Mouse (Mus musculus) stomach, embryonic 15.5 days (tissue): ENCODE measurements around the gene Ntsr1. TPM values are rescaled to one million over a fixed set of nuclear protein-coding genes. Genes with fewer than 3 reads are reported as not detected.

Source experiments
- ATAC-seq: fragments of 200-750 bp; cut with Nextera tagmentation; 2 replicates; pipeline ENCODE4 v1.8.0; 2017; ENCODE audit warnings: low read depth, moderate number of reproducible peaks, moderate TSS enrichment; ENCODE audit not compliant: insufficient read depth, low FRiP score
- H3K27ac ChIP-seq: fragments of 300-500 bp; sonication (generic); 2 replicates; pipeline ENCODE4 v1.5.1; 2015; ENCODE audit warnings: mild to moderate bottlenecking, inconsistent platforms
- H3K27me3 ChIP-seq: fragments of 300-500 bp; sonication (generic); replicated peaks from 2 replicates; pipeline ENCODE4 v1.6.1; 2015; ENCODE audit warnings: inconsistent platforms
- H3K36me3 ChIP-seq: fragments of 300-500 bp; sonication (generic); 2 replicates; pipeline ENCODE4 v1.6.1; 2015; ENCODE audit warnings: inconsistent platforms
- H3K4me1 ChIP-seq: fragments of 300-500 bp; sonication (generic); 2 replicates; pipeline ENCODE4 v1.6.1; 2015; ENCODE audit warnings: inconsistent platforms
- H3K4me2 ChIP-seq: fragments of 300-500 bp; sonication (generic); 2 replicates; pipeline ENCODE4 v1.6.1; 2015; ENCODE audit warnings: mild to moderate bottlenecking, inconsistent platforms
- H3K4me3 ChIP-seq: fragments of 300-500 bp; sonication (generic); replicated peaks from 2 replicates; pipeline ENCODE4 v1.5.1; 2015; ENCODE audit warnings: inconsistent platforms
- H3K9ac ChIP-seq: fragments of 300-500 bp; sonication (generic); 2 replicates; pipeline ENCODE4 v1.6.1; 2015; ENCODE audit warnings: inconsistent platforms
- H3K9me3 ChIP-seq: fragments of 300-500 bp; sonication (generic); 2 replicates; pipeline ENCODE4 v1.6.1; 2016; ENCODE audit warnings: inconsistent platforms
- WGBS: fragments of 180-500 bp; shearing (Covaris S2); methylation state at CpG from one replicate; pipeline ENCODE4 v1.1.7; 2015; 5-methylcytosine and 5-hydroxymethylcytosine counted together
- polyA plus RNA-seq: library from polyadenylated mRNA; unstranded; fragments of >200 nt; fragmentation: Nextera tagmentation; extraction: Ambion mirVana; gene quantifications from 2 replicates; pipeline ENCODE4 v1.2.1, GENCODE M21; 2015

Ntsr1 gene
- polyA plus RNA-seq, 1 experiment from 2014 or later: 0.89 TPM

GRCm38 (mm10) chr2:180563841-180564240 lies 64.1 kb downstream of the Ntsr1 start:
- WGBS: 22% methylated on average over 5 of the region's 5 CpGs

GRCm38 (mm10) chr2:180566240-180566913 lies 66.6 kb downstream of the Ntsr1 start:
- H3K27me3 ChIP-seq: peaks cover 7% of the 10 kb centered on the region; the same call in 1 of the 2 replicates
- WGBS: 39% methylated on average over 13 of the region's 13 CpGs
- H3K27ac ChIP-seq: no peak overlapping the region
- no peaks in the 10 kb centered on the region for H3K36me3 ChIP-seq
- H3K4me2 ChIP-seq: no peak overlapping the region
- no peaks in the 10 kb centered on the region for H3K9me3 ChIP-seq
- no peak for ATAC-seq
- H3K4me1 ChIP-seq: peaks cover 8% of the 10 kb centered on the region; the same call in 1 of the 2 replicates
- H3K4me3 ChIP-seq: no peak overlapping the region
- no peak overlapping the region for H3K9ac ChIP-seq

More at GRCm38 (mm10) chr2:180563841-180564240, 64.1 kb downstream of the Ntsr1 start:
- H3K4me2 ChIP-seq: no peak overlapping the region
- H3K27ac ChIP-seq: no peak overlapping the region
- H3K9me3 ChIP-seq: no peaks in the 10 kb centered on the region
- no peak overlapping the region for H3K9ac ChIP-seq
- H3K27me3 ChIP-seq: 0 out of 2 replicates have a peak, but pooled peaks cover 2% of the 10 kb centered on the region
- H3K4me1 ChIP-seq: peaks cover 3% of the 10 kb centered on the region; the same call in 1 of the 2 replicates
- no peaks in the 10 kb centered on the region for H3K36me3 ChIP-seq
- no peak for ATAC-seq
- H3K4me3 ChIP-seq: no peak overlapping the region

GRCm38 (mm10) chr2:180569028-180569643 lies 69.4 kb downstream of the Ntsr1 start:
- Histone ChIP-seq H3K27me3 (peaks cover 7% of the 10 kb centered on the region; the same call in 1 of the 2 replicates), H3K4me3 (no peak overlapping the region), H3K9ac (no peak overlapping the region), H3K27ac (no peak overlapping the region), H3K4me2 (no peak overlapping the region), H3K36me3 (no peaks in the 10 kb centered on the region), H3K9me3 (no peaks in the 10 kb centered on the region), H3K4me1 (peaks cover 8% of the 10 kb centered on the region; the same call in 1 of the 2 replicates)
- no peak for ATAC-seq
- 21% methylated on average over 3 of the region's 3 CpGs for whole genome bisulfite sequencing

- Histone ChIP-seq H3K4me1 (no peaks in the 10 kb centered on the region), H3K36me3 (no peaks in the 10 kb centered on the region), H3K9me3 (no peaks in the 10 kb centered on the region), H3K4me3 (no peak overlapping the region), H3K9ac (no peak overlapping the region), H3K27me3 (0 out of 2 replicates have a peak, but pooled peaks cover 3% of the 10 kb centered on the region), H3K27ac (no peak overlapping the region), H3K4me2 (no peak overlapping the region)
- WGBS: 54% methylated on average over 4 of the region's 4 CpGs
- no peak for ATAC-seq
Observed at GRCm38 (mm10) chr2:180576482-180576881, 76.7 kb downstream of the Ntsr1 start.

GRCm38 (mm10) chr2:180578686-180579085 lies 78.9 kb downstream of the Ntsr1 start:
- Histone ChIP-seq H3K36me3 (no peaks in the 10 kb centered on the region), H3K4me1 (peaks cover 9% of the 10 kb centered on the region), H3K9me3 (no peaks in the 10 kb centered on the region), H3K4me3 (no peak overlapping the region), H3K9ac (no peak overlapping the region), H3K4me2 (no peak overlapping the region), H3K27me3 (0 out of 2 replicates have a peak, but pooled peaks cover 3% of the 10 kb centered on the region), H3K27ac (no peak overlapping the region)
- WGBS: 4% methylated on average over 3 of the region's 3 CpGs
- no peak for ATAC-seq

GRCm38 (mm10) chr2:180581002-180581401 lies 81.2 kb downstream of the Ntsr1 start, which contains the start of gene Mrgbp:
Gene Mrgbp, plus strand, starts transcription at chr2:180581304.
- Histone ChIP-seq H3K4me3 (no peak within 1 kb of the TSS), H3K9ac (no peak within 1 kb of the TSS), H3K27me3 (0 out of 2 replicates have a peak, but pooled peaks cover 3% of the 10 kb centered on the region), H3K9me3 (no peaks in the 10 kb centered on the region), H3K27ac (no peak within 1 kb of the TSS), H3K36me3 (0 out of 2 replicates have a peak, but pooled peaks cover 11% of the 10 kb centered on the region), H3K4me2 (no peak within 1 kb of the TSS), H3K4me1 (peaks cover 13% of the 10 kb centered on the region)
- ATAC-seq: no peak
- 61% methylated on average over 3 of the region's 3 CpGs for WGBS

- peak overlapping the region; percentile 79 for H3K4me2 ChIP-seq
- peaks cover 18% of the 10 kb centered on the region; the same call in 1 of the 2 replicates for H3K36me3 ChIP-seq
- H3K9ac ChIP-seq: peak overlapping the region; percentile 99
- under 1% methylated on average over 56 of the region's 57 CpGs for WGBS
- H3K27me3 ChIP-seq: no peaks in the 10 kb centered on the region
- H3K27ac ChIP-seq: peak overlapping the region; percentile 72
- ATAC-seq: peak; percentile 88
- peaks cover 13% of the 10 kb centered on the region for H3K4me1 ChIP-seq
- H3K9me3 ChIP-seq: no peaks in the 10 kb centered on the region
- peak overlapping the region; percentile 89 for H3K4me3 ChIP-seq
Observed at GRCm38 (mm10) chr2:180582481-180583153, 82.8 kb downstream of the Ntsr1 start.

- peak overlapping the region; percentile 89 for H3K4me3 ChIP-seq
- H3K27ac ChIP-seq: peak overlapping the region; percentile 72; the same call in 1 of the 2 replicates
- no peaks in the 10 kb centered on the region for H3K27me3 ChIP-seq
- H3K9ac ChIP-seq: peak overlapping the region; percentile 99
- no peaks in the 10 kb centered on the region for H3K9me3 ChIP-seq
- peaks cover 13% of the 10 kb centered on the region for H3K4me1 ChIP-seq
- 15% methylated on average over 7 of the region's 7 CpGs for WGBS
- peak; percentile 33 for ATAC-seq
- peak overlapping the region; percentile 79 for H3K4me2 ChIP-seq
- peaks cover 18% of the 10 kb centered on the region; the same call in 1 of the 2 replicates for H3K36me3 ChIP-seq
Observed at GRCm38 (mm10) chr2:180583154-180583507, 83.4 kb downstream of the Ntsr1 start.

GRCm38 (mm10) chr2:180588736-180589122 lies 89.0 kb downstream of the Ntsr1 start:
- H3K27ac ChIP-seq: peak overlapping the region; percentile 90
- H3K27me3 ChIP-seq: no peaks in the 10 kb centered on the region
- no peaks in the 10 kb centered on the region for H3K9me3 ChIP-seq
- WGBS: 48% methylated on average over 6 of the region's 6 CpGs
- H3K9ac ChIP-seq: peak overlapping the region; percentile 59; the same call in 1 of the 2 replicates
- no peak for ATAC-seq
- H3K4me3 ChIP-seq: peak overlapping the region; percentile 86
- peaks cover 39% of the 10 kb centered on the region for H3K36me3 ChIP-seq
- peak overlapping the region; percentile 75 for H3K4me2 ChIP-seq
- H3K4me1 ChIP-seq: peaks cover 11% of the 10 kb centered on the region; the same call in 1 of the 2 replicates

- Histone ChIP-seq H3K4me2 (peak within 1 kb of the TSS; percentile 75), H3K9ac (peak within 1 kb of the TSS; percentile 59), H3K4me1 (peaks cover 7% of the 10 kb centered on the region; the same call in 1 of the 2 replicates), H3K36me3 (peaks cover 44% of the 10 kb centered on the region), H3K9me3 (no peaks in the 10 kb centered on the region), H3K4me3 (peak within 1 kb of the TSS; percentile 86), H3K27me3 (no peaks in the 10 kb centered on the region), H3K27ac (peak within 1 kb of the TSS; percentile 90)
- peak; percentile 85 for ATAC-seq
- under 1% methylated on average over 57 of the region's 67 CpGs for WGBS
Observed at GRCm38 (mm10) chr2:180589123-180589831, 89.5 kb downstream of the Ntsr1 start, which contains the start of gene Ogfr. Gene Ogfr, plus strand, starts transcription at chr2:180589245.
